Mouse (Mus musculus) embryonic stem cell, embryonic (primary cell): Measurements from ENCODE around the gene Keap1.

Experiments used
- CTCF ChIA-PET, 4 experiments: fragments of 300-600 bp in 2 of 4; fragments of 350-600 bp in 2 of 4; sonication (Branson Sonifier 250); formaldehyde crosslinking; loops; one replicate each; lab custom pipeline; 2022; ENCODE audit warnings: inconsistent platforms in 2 of 4; lab: Charles Lee
- POLR2A ChIA-PET, 4 experiments: fragments of 300-600 bp in 2 of 4; fragments of 350-600 bp in 2 of 4; sonication (Branson Sonifier 250); formaldehyde crosslinking; loops; one replicate each; lab custom pipeline; 2022; ENCODE audit warnings: antibody characterized with exemption in 4 of 4, inconsistent platforms in 1 of 4; lab: Charles Lee

The Keap1 gene

GRCm38 (mm10) chr9:21227342-21227741 lies 11.8 kb downstream of the Keap1 start:
- CTCF ChIA-PET: interaction anchor here (0.6 to 8.2 kb wide), 15 partner anchors 11 to 236 kb away, joined by 3 to 103 read pairs (median 5); partner anchors contain the start of genes Cdkn2d (in 2 of the 4), Ap1m2 (in 1 of the 4) and Keap1 (in 1 of the 4)

GRCm38 (mm10) chr9:21225415-21225758 lies 13.8 kb downstream of the Keap1 start:
- CTCF ChIA-PET: interaction anchor here in 3 of 4 experiments (0.5 to 8.2 kb wide), 10 partner anchors 13 to 320 kb away, joined by 3 to 103 read pairs (median 4); partner anchors contain the start of genes Keap1 (in 1 of the 3) and Qtrt1 (in 1 of the 3)
- POLR2A ChIA-PET: interaction anchor here in 3 of 4 experiments (0.6 to 12.2 kb wide), 16 partner anchors 9 to 321 kb away, joined by 3 to 223 read pairs (median 6); partner anchors contain the start of genes Gm38431 (in 2 of the 3), Keap1 (in 2 of the 3), Raver1 (in 2 of the 3) and Carm1 (in 1 of the 3)

More at GRCm38 (mm10) chr9:21227342-21227741, 11.8 kb downstream of the Keap1 start:
- POLR2A ChIA-PET: interaction anchor here (0.5 to 12.2 kb wide), 23 partner anchors 10 to 673 kb away, joined by 3 to 223 read pairs (median 4); partner anchors contain the start of genes Keap1 (in 3 of the 4), Cdkn2d (in 2 of the 4), Carm1 (in 1 of the 4) and Gm38431 (in 1 of the 4)

- ChIA-PET CTCF (interaction anchor here in 3 of 4 experiments (0.5 to 8.2 kb wide), 18 partner anchors 9 to 1271 kb away, joined by 3 to 103 read pairs (median 6); partner anchors contain the start of genes Keap1 (in 1 of the 3) and Qtrt1 (in 1 of the 3)), POLR2A (interaction anchor here (0.7 to 12.2 kb wide), 64 partner anchors 7 to 499 kb away, joined by 3 to 223 read pairs (median 4); partner anchors contain the start of genes Atg4d (in 2 of the 4), Cdkn2d (in 2 of the 4), Gm38431 (in 2 of the 4) and Keap1 (in 2 of the 4))
Observed at GRCm38 (mm10) chr9:21224576-21225414, 14.4 kb downstream of the Keap1 start.

- ChIA-PET CTCF (interaction anchor here (0.6 to 8.2 kb wide), 37 partner anchors 9 to 1272 kb away, joined by 3 to 103 read pairs (median 4); partner anchors contain the start of genes Atg4d (in 1 of the 4), Carm1 (in 1 of the 4), Cdkn2d (in 1 of the 4) and Icam5 (in 1 of the 4)), POLR2A (interaction anchor here (0.6 to 12.2 kb wide), 108 partner anchors 8 to 581 kb away, joined by 3 to 223 read pairs (median 4); partner anchors contain the start of genes Atg4d (in 3 of the 4), Keap1 (in 3 of the 4), Cdkn2d (in 2 of the 4) and Gm38431 (in 2 of the 4))
Observed at GRCm38 (mm10) chr9:21223906-21224305, 15.3 kb downstream of the Keap1 start.

- CTCF ChIA-PET: interaction anchor here (0.6 to 8.2 kb wide), 36 partner anchors 9 to 818 kb away, joined by 3 to 103 read pairs (median 4); partner anchors contain the start of genes Atg4d (in 1 of the 4), Carm1 (in 1 of the 4), Cdkn2d (in 1 of the 4) and Icam5 (in 1 of the 4)
Observed at GRCm38 (mm10) chr9:21223490-21223889, 15.7 kb downstream of the Keap1 start.

GRCm38 (mm10) chr9:21221383-21221929 lies 17.7 kb downstream of the Keap1 start:
- POLR2A ChIA-PET: interaction anchor here (0.6 to 12.2 kb wide), 50 partner anchors 8 to 467 kb away, joined by 3 to 223 read pairs (median 5); partner anchors contain the start of genes Cdkn2d (in 3 of the 4), Gm38431 (in 2 of the 4), Raver1 (in 2 of the 4) and Carm1 (in 1 of the 4)
- CTCF ChIA-PET: interaction anchor here (0.6 to 8.2 kb wide), 51 partner anchors 8 to 583 kb away, joined by 3 to 103 read pairs (median 6); partner anchors contain the start of genes Cdkn2d (in 2 of the 4), Ap1m2 (in 1 of the 4), Carm1 (in 1 of the 4) and Eif3g (in 1 of the 4)

More at GRCm38 (mm10) chr9:21223490-21223889, 15.7 kb downstream of the Keap1 start:
- POLR2A ChIA-PET: interaction anchor here (0.6 to 12.2 kb wide), 109 partner anchors 9 to 581 kb away, joined by 3 to 223 read pairs (median 4); partner anchors contain the start of genes Atg4d (in 3 of the 4), Keap1 (in 3 of the 4), Cdkn2d (in 2 of the 4) and Gm38431 (in 2 of the 4)

GRCm38 (mm10) chr9:21220490-21221382 lies 18.4 kb downstream of the Keap1 start:
- ChIA-PET POLR2A (interaction anchor here (0.6 to 12.2 kb wide), 74 partner anchors 8 to 935 kb away, joined by 3 to 223 read pairs (median 5); partner anchors contain the start of genes Cdkn2d (in 3 of the 4), Gm38431 (in 3 of the 4), Raver1 (in 3 of the 4) and Keap1 (in 2 of the 4)), CTCF (interaction anchor here (0.5 to 8.2 kb wide), 114 partner anchors 9 to 1144 kb away, joined by 3 to 103 read pairs (median 4); partner anchors contain the start of genes Cdkn2d (in 3 of the 4), Atg4d (in 2 of the 4), Icam1 (in 2 of the 4) and Ap1m2 (in 1 of the 4))

- POLR2A ChIA-PET: interaction anchor here in 3 of 4 experiments (0.6 to 12.2 kb wide), 54 partner anchors 9 to 936 kb away, joined by 3 to 223 read pairs (median 6); partner anchors contain the start of genes Cdkn2d (in 2 of the 3), Gm38431 (in 2 of the 3), Keap1 (in 2 of the 3) and Raver1 (in 2 of the 3)
- CTCF ChIA-PET: interaction anchor here (0.6 to 8.2 kb wide), 72 partner anchors 9 to 1145 kb away, joined by 3 to 103 read pairs (median 5); partner anchors contain the start of genes Atg4d (in 2 of the 4), Cdkn2d (in 2 of the 4), Ap1m2 (in 1 of the 4) and Carm1 (in 1 of the 4)
Observed at GRCm38 (mm10) chr9:21219820-21220219, 19.3 kb downstream of the Keap1 start.

GRCm38 (mm10) chr9:21216050-21216841 lies 22.9 kb downstream of the Keap1 start:
- ChIA-PET CTCF (no interaction called here), POLR2A (interaction anchor here in 1 of 4 experiments (0.8 kb wide), 1 partner anchor 248 kb away, joined by 8 read pairs; no protein-coding TSS in a partner anchor)

GRCm38 (mm10) chr9:21213617-21214190 lies 25.5 kb downstream of the Keap1 start:
- ChIA-PET CTCF (interaction anchor here in 1 of 4 experiments (0.6 kb wide), 1 partner anchor 20 kb away, joined by 3 read pairs; no protein-coding TSS in a partner anchor), POLR2A (interaction anchor here in 1 of 4 experiments (0.6 to 1.5 kb wide), 2 partner anchors 10 to 389 kb away, joined by 3 to 9 read pairs; no protein-coding TSS in a partner anchor)

GRCm38 (mm10) chr9:21211624-21212023 lies 27.5 kb downstream of the Keap1 start:
- CTCF ChIA-PET: no interaction called here
- POLR2A ChIA-PET: no interaction called here

GRCm38 (mm10) chr9:21210821-21211220 lies 28.3 kb downstream of the Keap1 start:
- CTCF ChIA-PET: interaction anchor here in 3 of 4 experiments (0.6 to 1.5 kb wide), 3 partner anchors 10 to 23 kb away, joined by 4 to 7 read pairs (median 4); no protein-coding TSS in a partner anchor
- POLR2A ChIA-PET: interaction anchor here in 1 of 4 experiments (1.0 to 1.6 kb wide), 4 partner anchors 10 to 48 kb away, joined by 3 to 8 read pairs (median 4); no protein-coding TSS in a partner anchor

- ChIA-PET CTCF (interaction anchor here in 2 of 4 experiments (0.6 to 2.1 kb wide), 3 partner anchors 10 to 64 kb away, joined by 3 to 6 read pairs (median 3); no protein-coding TSS in a partner anchor), POLR2A (interaction anchor here in 2 of 4 experiments (0.6 to 1.7 kb wide), 4 partner anchors 15 to 258 kb away, joined by 3 to 4 read pairs (median 4); partner anchors contain the start of genes Atg4d (in 1 of the 2), Gm38431 (in 1 of the 2) and Raver1 (in 1 of the 2))
Observed at GRCm38 (mm10) chr9:21208626-21209025, 30.5 kb downstream of the Keap1 start.

- POLR2A ChIA-PET: interaction anchor here in 2 of 4 experiments (1.1 to 3.2 kb wide), 4 partner anchors 8 to 159 kb away, joined by 3 to 14 read pairs (median 4); no protein-coding TSS in a partner anchor
- CTCF ChIA-PET: interaction anchor here in 3 of 4 experiments (0.6 to 2.8 kb wide), 5 partner anchors 11 to 41 kb away, joined by 3 to 12 read pairs (median 5); no protein-coding TSS in a partner anchor
Observed at GRCm38 (mm10) chr9:21206848-21207247, 32.3 kb downstream of the Keap1 start.
